Mouse (Mus musculus) cerebellum, adult 2 months (tissue): ENCODE measurements at regions not wholly inside any gene's neighbourhood (a gene's known extent, or its start where the extent isn't known, plus 50 kb on each side); places are given as distances from the start of the nearest gene placed in this dataset.

Experiments used
- CTCF ChIP-seq: fragments of 200-500 bp; IDR thresholded peaks from 2 replicates; pipeline ENCODE4 v1.5.1; 2011; ENCODE audit warnings: low read depth, mild to moderate bottlenecking, control low read depth, low read length, moderate library complexity, borderline replicate concordance; ENCODE audit not compliant: insufficient read depth
- POLR2A ChIP-seq: fragments of 200-500 bp; IDR thresholded peaks from 2 replicates; pipeline ENCODE4 v1.6.1; 2011; ENCODE audit warnings: low read length, control low read depth, borderline replicate concordance; ENCODE audit not compliant: insufficient read depth

GRCm38 (mm10) chr6:81564295-81564694 is 359.2 kb upstream of the Gcfc2 start:
- TF ChIP-seq CTCF (no peak), POLR2A (no peak)
